Mouse (Mus musculus) heart, embryonic 14.5 days (tissue): ENCODE measurements around the gene Hspa4. TPM values are rescaled to one million over a fixed set of nuclear protein-coding genes. Genes with fewer than 3 reads are reported as not detected.
"Not testable (repeated sequence)": the region's sequence is repeated elsewhere in the genome, so short reads cannot be mapped to it uniquely, and the experiment has no call there.

Experiments used
- ATAC-seq: fragments of 200-750 bp; cut with Nextera tagmentation; 2 replicates; pipeline ENCODE4 v1.8.0; 2017; ENCODE audit warnings: low read depth, moderate TSS enrichment; ENCODE audit not compliant: insufficient number of reproducible peaks, insufficient read depth, low FRiP score
- H3K27ac ChIP-seq, 2 experiments: fragments of 200-500 bp in 1 of 2; fragments of 300-500 bp in 1 of 2; sonication (generic) in 1 of 2; replicated peaks in 1 of 2; 2 replicates each; pipeline ENCODE4 v1.5.1; 2012 to 2014; ENCODE audit warnings: low read depth in 2 of 2, low read length in 2 of 2, control low read depth in 1 of 2, mild to moderate bottlenecking in 1 of 2, mixed read lengths in 1 of 2; ENCODE audit not compliant: control insufficient read depth in 1 of 2, insufficient read depth in 1 of 2
- H3K27me3 ChIP-seq: fragments of 300-500 bp; sonication (generic); 2 replicates; pipeline ENCODE4 v1.6.1; 2014; ENCODE audit warnings: mild to moderate bottlenecking, low read length, control low read depth; ENCODE audit not compliant: control insufficient read depth, insufficient read depth
- H3K36me3 ChIP-seq: fragments of 300-500 bp; sonication (generic); 2 replicates; pipeline ENCODE4 v1.6.1; 2014; ENCODE audit warnings: mild to moderate bottlenecking, control low read depth, low read length, mixed read lengths; ENCODE audit not compliant: control insufficient read depth, insufficient read depth
- H3K4me1 ChIP-seq, 2 experiments: fragments of 200-500 bp in 1 of 2; fragments of 300-500 bp in 1 of 2; sonication (generic) in 1 of 2; 2 replicates each; pipeline ENCODE4 v1.6.1; 2012 to 2014; ENCODE audit warnings: low read length in 2 of 2, control low read depth in 1 of 2, mixed read lengths in 1 of 2; ENCODE audit not compliant: control insufficient read depth in 2 of 2, insufficient read depth in 2 of 2
- H3K4me2 ChIP-seq: fragments of 300-500 bp; sonication (generic); 2 replicates; pipeline ENCODE4 v1.6.1; 2014; ENCODE audit warnings: mild to moderate bottlenecking, low read length
- H3K4me3 ChIP-seq, 2 experiments: fragments of 200-500 bp in 1 of 2; fragments of 300-500 bp in 1 of 2; sonication (generic) in 1 of 2; 2 replicates each; pipeline ENCODE4 v1.5.1; 2012 to 2014; ENCODE audit warnings: low read length in 2 of 2, mild to moderate bottlenecking in 2 of 2, control low read depth in 1 of 2, low read depth in 1 of 2, moderate library complexity in 1 of 2; ENCODE audit not compliant: control insufficient read depth in 1 of 2, insufficient read depth in 1 of 2
- H3K9ac ChIP-seq: fragments of 300-500 bp; sonication (generic); 2 replicates; pipeline ENCODE4 v1.6.1; 2014; ENCODE audit warnings: mild to moderate bottlenecking, low read length
- H3K9me3 ChIP-seq: fragments of 300-500 bp; sonication (generic); 2 replicates; pipeline ENCODE4 v1.6.1; 2016; ENCODE audit warnings: low read length, control low read depth; ENCODE audit not compliant: control insufficient read depth
- WGBS: fragments of 180-500 bp; shearing (Covaris S2); extraction: QIAGEN DNeasy Blood & Tissue Kit; methylation state at CpG from one replicate; pipeline ENCODE4 v1.1.7; 2014; 5-methylcytosine and 5-hydroxymethylcytosine counted together
- polyA plus RNA-seq: library from polyadenylated mRNA; unstranded; fragments of >200 nt; fragmentation: Nextera tagmentation; extraction: Ambion mirVana; gene quantifications from 2 replicates; pipeline ENCODE4 v1.2.1, GENCODE M21; 2014

Hspa4 gene
- polyA plus RNA-seq, 1 experiment from 2014 or later: 66.8 TPM

- no peak overlapping the region for H3K4me2 ChIP-seq
- H3K9ac ChIP-seq: no peak overlapping the region
- H3K9me3 ChIP-seq: no peaks in the 10 kb centered on the region
- no peak overlapping the region for H3K27ac ChIP-seq
- peaks cover 35% of the 10 kb centered on the region for H3K36me3 ChIP-seq
- no peak for ATAC-seq
- no peaks in the 10 kb centered on the region for H3K27me3 ChIP-seq
- peaks cover 2 to 31% of the 10 kb centered on the region in 2 experiments for H3K4me1 ChIP-seq
- H3K4me3 ChIP-seq: no peak overlapping the region
- 70% methylated on average over 5 of the region's 5 CpGs for WGBS
Measured at GRCm38 (mm10) chr11:53294441-53294840, 5.8 kb downstream of the Hspa4 start.

DNA sequence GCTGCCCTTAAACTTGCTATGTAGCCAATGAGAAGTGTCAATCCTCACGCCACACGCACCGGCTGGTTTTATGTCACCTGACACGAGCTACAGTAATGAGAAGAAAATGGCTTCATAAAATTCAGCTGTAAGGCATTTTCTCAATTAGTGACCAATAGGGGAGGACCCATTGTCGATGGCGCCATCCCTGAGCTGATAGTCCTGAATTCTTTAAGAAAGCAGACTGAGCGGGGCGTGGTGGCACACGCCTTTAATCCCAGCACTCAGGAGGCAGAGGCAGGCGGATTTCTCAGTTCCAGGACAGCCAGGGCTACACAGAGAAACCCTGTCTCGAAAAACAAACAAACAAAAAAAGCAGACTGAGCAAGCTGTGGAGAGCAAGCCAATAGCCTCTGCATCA is 9.4 kb downstream of the Hspa4 start:
- no peak for ATAC-seq
- Histone ChIP-seq H3K36me3 (peaks cover 71% of the 10 kb centered on the region), H3K9ac (no peak overlapping the region), H3K4me2 (no peak overlapping the region), H3K9me3 (no peaks in the 10 kb centered on the region), H3K27me3 (no peaks in the 10 kb centered on the region), H3K27ac (no peak overlapping the region), H3K4me3 (no peak overlapping the region), H3K4me1 (peaks cover 0 to 10% of the 10 kb centered on the region in 2 experiments; a peak in 2 of 4 replicates)
- WGBS: 94% methylated on average over 11 of the region's 11 CpGs

GRCm38 (mm10) chr11:53290187-53290586 is 10.1 kb downstream of the Hspa4 start:
- H3K9ac ChIP-seq, H3K4me1 ChIP-seq, H3K9me3 ChIP-seq, H3K4me3 ChIP-seq, H3K27me3 ChIP-seq, H3K4me2 ChIP-seq, H3K27ac ChIP-seq, ATAC-seq: not testable (repeated sequence)
- WGBS: 89% methylated on average over 2 of the region's 2 CpGs
- H3K36me3 ChIP-seq: peaks cover 77% of the 10 kb centered on the region

DNA sequence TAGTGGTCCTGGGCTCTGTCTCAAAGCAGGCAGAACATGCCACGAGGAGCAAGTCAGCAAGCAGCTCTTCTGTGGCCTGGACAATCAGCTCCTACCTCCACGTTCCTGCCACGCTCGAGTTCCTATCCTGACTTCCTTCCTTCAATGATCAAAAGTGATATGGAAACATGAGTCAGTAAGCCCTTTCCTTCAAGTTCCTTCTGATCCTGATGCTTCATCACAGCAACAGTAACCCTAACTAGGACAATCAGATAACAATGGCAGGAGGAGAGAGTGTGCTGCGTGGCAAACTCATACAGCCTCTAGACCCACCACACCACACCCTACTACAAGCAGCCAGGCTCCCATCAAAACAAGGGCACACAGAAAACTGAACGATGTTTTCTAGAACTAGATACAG is 14.4 kb downstream of the Hspa4 start:
- 76% methylated on average over 6 of the region's 6 CpGs for WGBS
- H3K9me3 ChIP-seq: no peaks in the 10 kb centered on the region
- no peak overlapping the region for H3K4me2 ChIP-seq
- no peak for ATAC-seq
- H3K4me3 ChIP-seq: no peak overlapping the region
- H3K4me1 ChIP-seq: 0 out of 4 replicates have a peak, but pooled peaks cover 0 to 3% of the 10 kb centered on the region in 2 experiments
- H3K27ac ChIP-seq: no peak overlapping the region
- peaks cover 97% of the 10 kb centered on the region for H3K36me3 ChIP-seq
- H3K27me3 ChIP-seq: no peaks in the 10 kb centered on the region
- H3K9ac ChIP-seq: no peak overlapping the region

DNA sequence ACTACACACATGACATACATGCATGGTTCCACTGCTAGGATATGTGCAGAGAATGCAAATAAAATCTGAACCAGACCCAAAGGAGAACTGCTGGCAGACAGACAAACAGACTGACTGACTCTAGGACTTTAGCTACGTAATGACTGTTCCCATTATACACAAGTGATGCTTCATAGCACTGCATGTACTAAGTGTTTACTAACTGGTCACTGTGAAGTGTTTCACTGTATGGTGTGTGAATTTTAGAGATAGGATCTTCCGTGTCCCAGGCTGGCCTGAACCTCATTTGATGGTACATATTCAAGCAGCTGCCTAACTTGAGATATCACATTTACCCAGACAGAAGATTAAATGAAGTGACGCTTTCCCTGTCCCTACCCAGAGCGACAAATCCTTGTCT is 21.8 kb downstream of the Hspa4 start:
- no peak overlapping the region for H3K4me3 ChIP-seq
- H3K9me3 ChIP-seq: no peaks in the 10 kb centered on the region
- H3K9ac ChIP-seq: no peak overlapping the region
- H3K27ac ChIP-seq: no peak overlapping the region
- H3K4me2 ChIP-seq: no peak overlapping the region
- no peak for ATAC-seq
- H3K36me3 ChIP-seq: peaks cover 82% of the 10 kb centered on the region
- WGBS: 63% methylated on average over 4 of the region's 4 CpGs
- peaks cover 0 to 17% of the 10 kb centered on the region in 2 experiments; a peak in 3 of 4 replicates for H3K4me1 ChIP-seq
- H3K27me3 ChIP-seq: no peaks in the 10 kb centered on the region

GRCm38 (mm10) chr11:53275358-53275757 is 24.9 kb downstream of the Hspa4 start:
- WGBS: 88% methylated on average over 3 of the region's 3 CpGs
- H3K4me1 ChIP-seq: peaks cover 0 to 14% of the 10 kb centered on the region in 2 experiments; a peak in 3 of 4 replicates
- no peak overlapping the region for H3K27ac ChIP-seq
- no peaks in the 10 kb centered on the region for H3K27me3 ChIP-seq
- peaks cover 81% of the 10 kb centered on the region for H3K36me3 ChIP-seq
- no peaks in the 10 kb centered on the region for H3K9me3 ChIP-seq
- H3K4me3 ChIP-seq: no peak overlapping the region
- H3K4me2 ChIP-seq: no peak overlapping the region
- no peak for ATAC-seq
- no peak overlapping the region for H3K9ac ChIP-seq

- Histone ChIP-seq H3K27me3 (no peaks in the 10 kb centered on the region), H3K9ac (no peak overlapping the region), H3K36me3 (peaks cover 83% of the 10 kb centered on the region), H3K4me2 (no peak overlapping the region), H3K4me3 (no peak overlapping the region), H3K27ac (peak overlapping the region; percentile 9 to 39; a peak in 3 of 4 replicates), H3K4me1 (peaks cover 0 to 8% of the 10 kb centered on the region in 2 experiments; a peak in 3 of 4 replicates), H3K9me3 (no peaks in the 10 kb centered on the region)
- 0 out of 2 replicates have a peak, but pooled peaks have one; percentile 35 for ATAC-seq
- WGBS: 32% methylated on average over 5 of the region's 5 CpGs
Measured at GRCm38 (mm10) chr11:53273313-53273712, 26.9 kb downstream of the Hspa4 start.

DNA sequence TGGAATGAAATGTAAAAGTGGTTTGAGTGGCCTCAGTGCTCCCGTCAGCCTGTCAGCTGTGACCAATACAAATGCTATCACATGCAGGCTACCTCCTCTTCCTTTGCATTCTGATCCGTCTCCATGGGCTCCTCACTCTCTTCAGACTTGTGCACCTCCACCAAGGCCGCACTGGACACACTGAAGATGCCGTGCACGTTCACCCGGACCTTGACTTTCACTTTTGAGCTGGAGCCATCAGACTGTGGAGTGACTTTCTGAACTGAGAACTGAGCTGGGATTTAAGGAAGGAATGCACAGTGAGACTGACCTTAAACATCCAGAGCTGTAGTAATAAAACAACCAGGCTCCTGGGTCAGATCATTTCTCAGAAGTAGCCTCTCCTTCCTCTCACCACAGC is 30.7 kb downstream of the Hspa4 start:
- WGBS: 87% methylated on average over 6 of the region's 6 CpGs
- Histone ChIP-seq H3K4me1 (0 out of 4 replicates have a peak, but pooled peaks cover 0 to 3% of the 10 kb centered on the region in 2 experiments), H3K9me3 (no peaks in the 10 kb centered on the region), H3K4me3 (no peak overlapping the region), H3K36me3 (peaks cover 98% of the 10 kb centered on the region), H3K9ac (no peak overlapping the region), H3K27me3 (no peaks in the 10 kb centered on the region), H3K4me2 (no peak overlapping the region), H3K27ac (no peak overlapping the region)
- ATAC-seq: no peak
